Mouse (Mus musculus): ENCODE measurements around the gene Sh3bp4.

DNA sequence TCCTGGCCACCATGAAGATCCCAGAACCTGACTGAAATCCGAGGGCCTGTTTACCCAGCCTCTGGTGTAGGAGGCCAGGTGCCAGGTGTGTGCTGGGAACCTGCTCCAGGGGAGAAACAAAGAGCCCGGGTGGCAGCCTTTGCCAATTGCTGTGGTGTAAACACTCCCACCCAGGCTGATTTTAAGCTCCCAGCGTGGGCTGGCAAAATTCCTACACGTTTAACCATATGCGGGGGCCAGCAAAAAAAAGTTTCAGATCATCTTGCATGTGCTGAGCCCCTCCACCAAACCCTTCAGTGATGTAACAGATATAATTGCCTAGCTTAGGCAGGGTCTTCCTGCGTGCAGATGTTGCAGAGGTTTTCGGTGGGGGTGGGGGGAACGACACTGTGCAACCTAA, 4.9 kb downstream of the Sh3bp4 start:
- no peak for TF ChIP-seq CTCF (IDR thresholded peaks at IDR 0.05; ENCODE audit: control insufficient read depth, insufficient read depth, low read length)
- no peak for TF ChIP-seq POLR2A (IDR thresholded peaks at IDR 0.05; ENCODE audit: borderline replicate concordance, control insufficient read depth, low read depth, low read length)

Data from bone marrow, adult 2 months (tissue).